Mouse (Mus musculus): ENCODE measurements around the gene Adamts20.

DNA sequence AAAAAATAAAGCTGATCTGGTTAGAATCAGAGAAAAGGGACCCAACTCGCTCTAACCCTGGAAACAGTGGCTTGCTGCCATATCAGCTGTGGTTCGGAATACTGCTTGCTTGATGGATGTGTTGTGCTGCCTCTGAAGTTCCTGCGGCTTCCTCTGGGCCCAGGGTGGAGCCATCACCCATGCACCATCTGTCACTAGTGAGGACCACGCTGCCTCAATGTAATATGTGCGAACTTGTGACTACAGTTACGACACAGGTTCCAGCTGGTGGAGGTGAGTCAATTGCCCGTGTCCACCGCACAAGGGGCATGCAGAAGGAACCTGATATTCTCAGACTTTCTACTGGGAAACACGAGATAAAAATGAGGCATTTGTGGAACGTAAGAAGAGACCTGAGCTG is 202.0 kb downstream of the Adamts20 start:
- TF ChIP-seq NELFE (IDR thresholded peaks at IDR 0.05; ENCODE audit: low read depth, low read length), result no peak
- no peak for TF ChIP-seq RCOR1 (IDR thresholded peaks at IDR 0.05; ENCODE audit: low read depth, low read length)
- TF ChIP-seq UBTF (IDR thresholded peaks at IDR 0.05; ENCODE audit: borderline replicate concordance, insufficient read depth, low read depth, low read length), result no peak
- no peak for TF ChIP-seq CTCF (IDR thresholded peaks at IDR 0.05 in 2 of 3, conservative IDR thresholded peaks at IDR 0.05 in 1 of 3; ENCODE audit: control insufficient read depth in 1 of 3, insufficient read depth in 1 of 3, low read depth in 2 of 3, low read length in 3 of 3, poor library complexity in 1 of 3, severe bottlenecking in 1 of 3)
- no peak for TF ChIP-seq MAZ (IDR thresholded peaks at IDR 0.05; ENCODE audit: low read depth, low read length)
- no peak for TF ChIP-seq HCFC1 (IDR thresholded peaks at IDR 0.05; ENCODE audit: low read depth, low read length)
- TF ChIP-seq SMC3 (IDR thresholded peaks at IDR 0.05; ENCODE audit: low read depth, low read length), result no peak
- TF ChIP-seq GATA1 (IDR thresholded peaks at IDR 0.05; ENCODE audit: low read depth, low read length), result no peak
- TF ChIP-seq POLR2A (IDR thresholded peaks at IDR 0.05; ENCODE audit: control insufficient read depth in 1 of 2, insufficient read depth in 1 of 2, low read depth in 1 of 2, low read length in 2 of 2, poor library complexity in 1 of 2), result no peak
- no peak for TF ChIP-seq TBP (IDR thresholded peaks at IDR 0.05; ENCODE audit: low read depth, low read length)
- TF ChIP-seq EP300 (IDR thresholded peaks at IDR 0.05; ENCODE audit: low read depth in 1 of 2, low read length in 2 of 2), result no peak
- no peak for TF ChIP-seq TAL1 (IDR thresholded peaks at IDR 0.05; ENCODE audit: low read length)
- TF ChIP-seq ZNF384 (IDR thresholded peaks at IDR 0.05; ENCODE audit: low read depth, low read length), result no peak
- TF ChIP-seq RAD21 (IDR thresholded peaks at IDR 0.05; ENCODE audit: low read depth, low read length), result no peak

Data from MEL (cell line).